Mouse (Mus musculus) thymus, adult 2 months (tissue): ENCODE results near the gene Eya4.

Source experiments
- CTCF ChIP-seq: fragments of 200-500 bp; IDR thresholded peaks from 2 replicates; pipeline ENCODE4 v1.5.1; 2012; ENCODE audit warnings: mild to moderate bottlenecking, control low read depth, low read length, moderate library complexity, borderline replicate concordance; ENCODE audit not compliant: control insufficient read depth, poor library complexity, insufficient read depth; ENCODE audit errors: extremely low read depth
- POLR2A ChIP-seq: fragments of 200-500 bp; IDR thresholded peaks from 2 replicates; pipeline ENCODE4 v1.6.1; 2012; ENCODE audit warnings: mild to moderate bottlenecking, low read length, control low read depth, moderate library complexity; ENCODE audit not compliant: control insufficient read depth, poor library complexity, insufficient read depth; ENCODE audit errors: extremely low read depth

- TF ChIP-seq POLR2A (no peak), CTCF (no peak)
Measured at GRCm38 (mm10) chr10:23171541-23171940, 179.0 kb downstream of the Eya4 start.
